Mouse (Mus musculus) embryonic fibroblast, embryonic 13.5 days (primary cell): Measurements from ENCODE around the gene Defb19. TPM values are rescaled to one million over a fixed set of nuclear protein-coding genes. Genes with fewer than 3 reads are reported as not detected.
A peak's percentile ranks its signal among the peaks of the same experiment; 100 is the strongest.

Source experiments
- H3K27ac ChIP-seq: 2 replicates; pipeline ENCODE4 v1.5.1; 2012; ENCODE audit warnings: low read length, control low read depth, inconsistent platforms; ENCODE audit not compliant: insufficient read depth
- H3K4me1 ChIP-seq: 2 replicates; pipeline ENCODE4 v1.6.1; 2011; ENCODE audit warnings: low read length; ENCODE audit not compliant: control insufficient read depth, insufficient read depth
- H3K4me3 ChIP-seq: 2 replicates; pipeline ENCODE4 v1.5.1; 2011; ENCODE audit warnings: mild to moderate bottlenecking, control low read depth, low read length; ENCODE audit not compliant: insufficient read depth
- CTCF ChIP-seq: IDR thresholded peaks from 2 replicates; pipeline ENCODE4 v1.5.1; 2011; ENCODE audit warnings: mild to moderate bottlenecking, control low read depth, low read length, moderate library complexity, borderline replicate concordance; ENCODE audit not compliant: insufficient read depth
- POLR2A ChIP-seq: IDR thresholded peaks from 2 replicates; pipeline ENCODE4 v1.6.1; 2011; ENCODE audit warnings: low read depth, mild to moderate bottlenecking, control low read depth, low read length, moderate library complexity
- polyA plus RNA-seq: library from polyadenylated mRNA; stranded (reverse); fragments of >200 nt; gene quantifications from 2 replicates; pipeline ENCODE4 v1.2.4, GENCODE M21; 2011; ENCODE audit warnings: low read depth; ENCODE audit not compliant: missing spikeins, insufficient read length

Defb19 gene
- polyA plus RNA-seq, 1 experiment = not detected

- H3K4me1 ChIP-seq = no peaks in the 10 kb centered on the region
- TF ChIP-seq POLR2A = no peak
- TF ChIP-seq CTCF = no peak
- H3K4me3 ChIP-seq = no peak overlapping the region
- H3K27ac ChIP-seq = no peak overlapping the region
These were observed 8.9 kb upstream of the Defb19 start for GRCm38 (mm10) chr2:152589021-152589420.

- no peak overlapping the region for H3K27ac ChIP-seq
- no peak for TF ChIP-seq CTCF
- no peaks in the 10 kb centered on the region for H3K4me1 ChIP-seq
- H3K4me3 ChIP-seq = no peak overlapping the region
These were observed 8.3 kb upstream of the Defb19 start for GRCm38 (mm10) chr2:152588450-152588849.

DNA sequence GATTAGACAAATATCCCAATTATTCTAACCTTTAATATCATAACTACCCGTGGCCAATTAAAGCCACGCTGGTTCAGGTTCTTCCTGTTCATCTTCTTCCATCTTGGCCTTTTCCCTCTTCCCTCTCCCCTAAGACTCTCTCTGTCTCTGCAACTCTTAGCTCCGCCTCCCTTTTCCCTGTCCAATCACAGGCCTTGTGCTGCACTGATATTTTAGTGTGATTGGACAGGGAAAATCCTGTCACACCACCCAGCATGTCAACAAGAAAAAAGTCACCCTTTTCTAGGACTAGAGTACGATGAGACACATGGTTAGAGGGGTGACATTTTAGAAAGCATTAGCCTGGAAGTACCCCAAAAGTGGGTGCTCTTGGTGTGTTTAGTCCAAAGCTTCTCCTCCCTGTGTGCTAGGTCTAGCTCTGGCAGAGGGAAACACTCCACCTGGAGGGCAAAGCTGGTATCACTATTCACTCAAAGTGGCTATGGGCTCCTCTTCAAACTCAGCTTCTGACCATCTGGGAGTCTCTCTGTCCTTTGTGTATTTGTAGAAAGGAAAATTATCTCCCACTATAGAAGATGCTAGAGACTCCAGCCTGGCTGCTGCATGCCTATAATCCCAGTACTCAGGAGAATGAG is 6.9 kb upstream of the Defb19 start:
- TF ChIP-seq CTCF (no peak; the same call in 1 of the 2 replicates), POLR2A (no peak)
- H3K4me3 ChIP-seq = no peak overlapping the region

GRCm38 (mm10) chr2:152580612-152581011 is 500 bp upstream of the Defb19 start:
- Histone ChIP-seq H3K4me1 (no peaks in the 10 kb centered on the region), H3K27ac (no peak overlapping the region), H3K4me3 (no peak overlapping the region)
- TF ChIP-seq POLR2A (no peak), CTCF (no peak)

More for the DNA sequence above, 6.9 kb upstream of the Defb19 start:
- Histone ChIP-seq H3K27ac (no peak overlapping the region), H3K4me1 (no peaks in the 10 kb centered on the region)

- Histone ChIP-seq H3K4me3 (no peak overlapping the region), H3K4me1 (no peaks in the 10 kb centered on the region), H3K27ac (no peak overlapping the region)
- TF ChIP-seq POLR2A (no peak), CTCF (no peak)
These were observed 6.6 kb downstream of the Defb19 start for GRCm38 (mm10) chr2:152573484-152573883.

DNA sequence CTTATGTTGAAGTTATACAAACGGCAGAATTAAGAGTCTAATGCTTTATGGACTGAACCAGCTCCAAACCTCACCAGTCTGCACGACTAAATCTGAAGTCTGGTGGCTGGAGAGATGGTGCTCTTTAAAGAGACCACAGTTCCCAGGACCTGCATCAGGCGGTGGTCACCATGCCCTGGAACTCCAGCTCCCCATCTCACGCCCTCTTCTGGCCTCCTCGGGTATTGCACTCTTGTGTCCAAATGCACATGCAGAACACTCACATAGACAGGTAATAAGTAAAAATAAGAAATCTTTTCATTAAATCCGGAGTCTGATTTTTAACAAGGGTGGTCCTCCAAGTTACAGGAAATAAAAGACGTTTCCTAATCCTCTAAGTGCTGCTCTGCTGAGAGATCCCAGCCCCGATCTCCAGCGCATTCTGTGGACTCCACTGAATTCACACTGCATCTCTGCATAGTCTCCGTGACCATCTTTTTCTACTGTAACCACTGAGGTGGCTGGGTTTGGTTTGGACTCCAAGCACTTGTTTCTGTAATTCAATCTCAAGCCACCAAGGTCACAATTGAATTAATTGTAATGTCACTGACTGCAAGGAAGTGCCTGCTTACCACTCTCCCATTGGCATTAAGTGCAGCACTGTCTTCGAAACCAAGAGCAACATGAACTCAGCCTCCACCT is 7.9 kb downstream of the Defb19 start, which contains the start of gene Defb21:
Defb21 (plus strand) TSS at position 631 of the 681 bp plus-strand sequence.
- no peak for TF ChIP-seq POLR2A
- 0 out of 2 replicates have a peak, but pooled peaks have one; percentile 9 for TF ChIP-seq CTCF
- H3K4me3 ChIP-seq = no peak within 1 kb of the TSS
- no peak within 1 kb of the TSS for H3K27ac ChIP-seq
- no peaks in the 10 kb centered on the region for H3K4me1 ChIP-seq

GRCm38 (mm10) chr2:152570313-152570712 is 9.8 kb downstream of the Defb19 start:
- H3K4me1 ChIP-seq = no peaks in the 10 kb centered on the region
- H3K4me3 ChIP-seq = no peak overlapping the region
- H3K27ac ChIP-seq = no peak overlapping the region
- TF ChIP-seq CTCF (no peak), POLR2A (no peak)

DNA sequence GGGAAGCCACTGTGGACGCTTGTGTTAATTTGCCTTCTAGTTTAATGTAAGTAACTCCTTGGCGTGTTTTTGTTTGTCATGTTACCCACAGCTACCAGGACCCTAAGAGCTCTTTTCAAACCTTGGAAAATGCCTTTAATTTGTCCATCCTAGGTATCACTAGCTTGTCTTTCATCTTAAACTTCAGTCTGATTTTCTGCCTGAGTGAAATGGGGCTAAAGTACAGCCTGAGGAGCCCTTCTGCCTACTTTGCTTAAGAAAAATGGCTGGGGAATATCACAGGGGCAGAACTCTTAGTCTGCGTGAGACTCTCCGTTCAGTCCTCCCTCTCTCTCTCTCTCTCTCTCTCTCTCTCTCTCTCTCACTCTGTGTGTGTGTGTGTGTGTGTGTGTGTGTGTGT is 10.2 kb downstream of the Defb19 start:
- no peaks in the 10 kb centered on the region for H3K4me1 ChIP-seq
- no peak overlapping the region for H3K27ac ChIP-seq
- TF ChIP-seq POLR2A (no peak), CTCF (no peak)
- H3K4me3 ChIP-seq = no peak overlapping the region

DNA sequence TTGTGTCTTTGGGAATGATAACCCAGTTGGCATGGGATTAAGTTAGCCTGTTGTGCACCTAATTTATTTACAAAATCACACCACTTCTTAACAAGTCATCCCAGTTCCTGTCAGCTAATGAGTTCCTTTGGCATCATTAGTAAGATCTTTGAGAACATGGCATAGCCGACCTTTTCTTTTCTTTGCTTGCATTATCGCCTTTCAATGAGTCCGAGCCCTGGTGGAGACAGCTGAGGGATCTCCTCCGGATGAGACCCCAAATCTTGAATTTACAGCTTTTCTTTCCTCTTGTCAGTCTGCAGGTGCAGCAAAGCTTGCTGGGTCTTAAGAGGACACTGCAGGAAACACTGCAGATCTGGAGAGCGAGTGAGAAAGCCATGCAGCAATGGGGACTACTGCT is 11.1 kb downstream of the Defb19 start, which contains the start of gene Gm17416:
Gm17416 (plus strand) TSS at position 301 of the 400 bp plus-strand sequence.
- Histone ChIP-seq H3K27ac (no peak within 1 kb of the TSS), H3K4me1 (no peaks in the 10 kb centered on the region), H3K4me3 (no peak within 1 kb of the TSS)
- TF ChIP-seq CTCF = no peak

GRCm38 (mm10) chr2:152556655-152557054 is 23.5 kb downstream of the Defb19 start:
- TF ChIP-seq CTCF (no peak), POLR2A (no peak)

GRCm38 (mm10) chr2:152553774-152554423 is 26.2 kb downstream of the Defb19 start:
- H3K4me1 ChIP-seq = peaks cover 5% of the 10 kb centered on the region; the same call in 1 of the 2 replicates
- no peak overlapping the region for H3K4me3 ChIP-seq
- H3K27ac ChIP-seq = no peak overlapping the region
- peak; percentile 62 for TF ChIP-seq CTCF
- no peak for TF ChIP-seq POLR2A

More at GRCm38 (mm10) chr2:152556655-152557054, 23.5 kb downstream of the Defb19 start:
- peaks cover 5% of the 10 kb centered on the region; the same call in 1 of the 2 replicates for H3K4me1 ChIP-seq
- no peak overlapping the region for H3K4me3 ChIP-seq
- no peak overlapping the region for H3K27ac ChIP-seq
